Mouse (Mus musculus): ENCODE data around the gene Olfr1297. TPM values are rescaled to one million over a fixed set of nuclear protein-coding genes. Genes with fewer than 3 reads are reported as not detected.

Gene Olfr1297
- polyA plus RNA-seq (2015; fragmentation: Nextera tagmentation; extraction: Ambion mirVana), result not detected in 2 replicates

- DNase-seq (ENCODE audit: low spot score) (no peak), ATAC-seq (no peak)
- Histone ChIP-seq H3K4me3 (ENCODE audit: low read depth, low read length) (no peak within 1 kb of the TSS), H3K4me1 (ENCODE audit: insufficient read depth, low read depth, low read length) (no peaks in the 10 kb centered on the region), H3K27me3 (replicated peaks; ENCODE audit: insufficient read depth, low read length) (no peaks in the 10 kb centered on the region), H3K27ac (ENCODE audit: low read length) (no peak within 1 kb of the TSS), H3K9ac (replicated peaks; ENCODE audit: low read depth) (no peak within 1 kb of the TSS), H3K9me3 (ENCODE audit: low read length) (no peaks in the 10 kb centered on the region), H3K36me3 (ENCODE audit: insufficient read depth, low read length) (no peaks in the 10 kb centered on the region), H3K4me2 (replicated peaks; ENCODE audit: low read depth, low read length) (no peak within 1 kb of the TSS)
- no peak for TF ChIP-seq EP300 (IDR thresholded peaks at IDR 0.05)
- TF ChIP-seq CTCF (IDR thresholded peaks at IDR 0.05), result no peak
- 57% methylated on average over 1 of the region's 1 CpGs for WGBS
Measured at GRCm38 (mm10) chr2:111626397-111626796, at the start of gene Olfr1297. Olfr1297 (minus strand) TSS chr2:111626497.

GRCm38 (mm10) chr2:111661119-111661518 lies 34.8 kb upstream of the Olfr1297 start, which contains the start of gene Olfr1299:
Olfr1299 (plus strand) TSS chr2:111661419.
- no peak for TF ChIP-seq EP300 (IDR thresholded peaks at IDR 0.05)
- no peak for TF ChIP-seq CTCF (IDR thresholded peaks at IDR 0.05)
- H3K9me3 ChIP-seq (ENCODE audit: low read length), result no peaks in the 10 kb centered on the region
- whole genome bisulfite sequencing, result 68% methylated on average over 4 of the region's 4 CpGs

GRCm38 (mm10) chr2:111649101-111649500 lies 22.8 kb upstream of the Olfr1297 start, which contains the start of gene Olfr1298:
Olfr1298 (minus strand) TSS chr2:111649201.
- 79% methylated on average over 1 of the region's 1 CpGs for WGBS
- Histone ChIP-seq H3K9ac (replicated peaks; ENCODE audit: low read depth) (no peak within 1 kb of the TSS), H3K4me3 (ENCODE audit: low read depth, low read length) (no peak within 1 kb of the TSS), H3K4me2 (replicated peaks; ENCODE audit: low read depth, low read length) (no peak within 1 kb of the TSS), H3K9me3 (ENCODE audit: low read length) (no peaks in the 10 kb centered on the region), H3K4me1 (ENCODE audit: insufficient read depth, low read depth, low read length) (no peaks in the 10 kb centered on the region), H3K27me3 (replicated peaks; ENCODE audit: insufficient read depth, low read length) (no peaks in the 10 kb centered on the region), H3K27ac (ENCODE audit: low read length) (no peak within 1 kb of the TSS), H3K36me3 (ENCODE audit: insufficient read depth, low read length) (no peaks in the 10 kb centered on the region)
- no peak for TF ChIP-seq CTCF (IDR thresholded peaks at IDR 0.05)
- TF ChIP-seq EP300 (IDR thresholded peaks at IDR 0.05), result no peak
- no peak for DNase-seq (ENCODE audit: low spot score)
- ATAC-seq, result no peak

More at GRCm38 (mm10) chr2:111661119-111661518, 34.8 kb upstream of the Olfr1297 start, which contains the start of gene Olfr1299:
- ATAC-seq (no peak), DNase-seq (ENCODE audit: low spot score) (no peak)
- H3K36me3 ChIP-seq (ENCODE audit: insufficient read depth, low read length), result no peaks in the 10 kb centered on the region
- no peak within 1 kb of the TSS for H3K4me3 ChIP-seq (ENCODE audit: low read depth, low read length)
- no peak within 1 kb of the TSS for H3K9ac ChIP-seq (replicated peaks; ENCODE audit: low read depth)
- H3K4me1 ChIP-seq (ENCODE audit: insufficient read depth, low read depth, low read length), result no peaks in the 10 kb centered on the region
- no peaks in the 10 kb centered on the region for H3K27me3 ChIP-seq (replicated peaks; ENCODE audit: insufficient read depth, low read length)
- no peak within 1 kb of the TSS for H3K27ac ChIP-seq (ENCODE audit: low read length)
- H3K4me2 ChIP-seq (replicated peaks; ENCODE audit: low read depth, low read length), result no peak within 1 kb of the TSS

- H3K27ac ChIP-seq (ENCODE audit: low read length), result no peak within 1 kb of the TSS
- H3K4me3 ChIP-seq (ENCODE audit: low read depth, low read length), result no peak within 1 kb of the TSS
- TF ChIP-seq CTCF (IDR thresholded peaks at IDR 0.05) (no peak), EP300 (IDR thresholded peaks at IDR 0.05) (no peak)
- no peaks in the 10 kb centered on the region for H3K4me1 ChIP-seq (ENCODE audit: insufficient read depth, low read depth, low read length)
- H3K36me3 ChIP-seq (ENCODE audit: insufficient read depth, low read length), result no peaks in the 10 kb centered on the region
- no peak within 1 kb of the TSS for H3K4me2 ChIP-seq (replicated peaks; ENCODE audit: low read depth, low read length)
- no peak for DNase-seq (ENCODE audit: low spot score)
- ATAC-seq, result no peak
- no peaks in the 10 kb centered on the region for H3K27me3 ChIP-seq (replicated peaks; ENCODE audit: insufficient read depth, low read length)
- H3K9me3 ChIP-seq (ENCODE audit: low read length), result no peaks in the 10 kb centered on the region
- no peak within 1 kb of the TSS for H3K9ac ChIP-seq (replicated peaks; ENCODE audit: low read depth)
Measured at GRCm38 (mm10) chr2:111569581-111569980, 56.7 kb downstream of the Olfr1297 start, which contains the start of gene Olfr1295. Olfr1295 (minus strand) TSS chr2:111569681.

Other genes with a start within 250 kb of the Olfr1297 start
- gene Olfr1286, start 203.4 kb downstream of the Olfr1297 start, polyA plus RNA-seq (2015; fragmentation: Nextera tagmentation; extraction: Ambion mirVana), result not detected in 2 replicates
- not detected in 2 replicates for gene Olfr1287, start 177.4 kb downstream of the Olfr1297 start, polyA plus RNA-seq (2015; fragmentation: Nextera tagmentation; extraction: Ambion mirVana)
- not detected in 2 replicates for gene Olfr1288, start 152.4 kb downstream of the Olfr1297 start, polyA plus RNA-seq (2015; fragmentation: Nextera tagmentation; extraction: Ambion mirVana)
- gene Olfr1289, start 145.7 kb downstream of the Olfr1297 start, polyA plus RNA-seq (2015; fragmentation: Nextera tagmentation; extraction: Ambion mirVana), result not detected in 2 replicates
- not detected in 2 replicates for gene Olfr1290, start 132.7 kb downstream of the Olfr1297 start, polyA plus RNA-seq (2015; fragmentation: Nextera tagmentation; extraction: Ambion mirVana)
- not detected in 2 replicates for gene Olfr1291-ps1, start 129.3 kb downstream of the Olfr1297 start, polyA plus RNA-seq (2015; fragmentation: Nextera tagmentation; extraction: Ambion mirVana)
- not detected in 2 replicates for gene Olfr1293-ps, start 101.3 kb downstream of the Olfr1297 start, polyA plus RNA-seq (2015; fragmentation: Nextera tagmentation; extraction: Ambion mirVana)
- not detected in 2 replicates for gene Olfr1294, start 86.2 kb downstream of the Olfr1297 start, polyA plus RNA-seq (2015; fragmentation: Nextera tagmentation; extraction: Ambion mirVana)
- gene Olfr1295, start 56.8 kb downstream of the Olfr1297 start, polyA plus RNA-seq (2015; fragmentation: Nextera tagmentation; extraction: Ambion mirVana), result not detected in 2 replicates
- gene Olfr1298, start 22.7 kb upstream of the Olfr1297 start, polyA plus RNA-seq (2015; fragmentation: Nextera tagmentation; extraction: Ambion mirVana), result not detected in 2 replicates
- not detected in 2 replicates for gene Olfr1299, start 34.9 kb upstream of the Olfr1297 start, polyA plus RNA-seq (2015; fragmentation: Nextera tagmentation; extraction: Ambion mirVana)
- gene Olfr1301, start 124.5 kb upstream of the Olfr1297 start, polyA plus RNA-seq (2015; fragmentation: Nextera tagmentation; extraction: Ambion mirVana), result not detected in 2 replicates
- not detected in 2 replicates for gene Olfr1302, start 150.9 kb upstream of the Olfr1297 start, polyA plus RNA-seq (2015; fragmentation: Nextera tagmentation; extraction: Ambion mirVana)
- gene Olfr1303, start 193.8 kb upstream of the Olfr1297 start, polyA plus RNA-seq (2015; fragmentation: Nextera tagmentation; extraction: Ambion mirVana), result not detected in 2 replicates